Comparison of ENCODE assay signal across 9 mouse cellular contexts in the genomic region with DNA sequence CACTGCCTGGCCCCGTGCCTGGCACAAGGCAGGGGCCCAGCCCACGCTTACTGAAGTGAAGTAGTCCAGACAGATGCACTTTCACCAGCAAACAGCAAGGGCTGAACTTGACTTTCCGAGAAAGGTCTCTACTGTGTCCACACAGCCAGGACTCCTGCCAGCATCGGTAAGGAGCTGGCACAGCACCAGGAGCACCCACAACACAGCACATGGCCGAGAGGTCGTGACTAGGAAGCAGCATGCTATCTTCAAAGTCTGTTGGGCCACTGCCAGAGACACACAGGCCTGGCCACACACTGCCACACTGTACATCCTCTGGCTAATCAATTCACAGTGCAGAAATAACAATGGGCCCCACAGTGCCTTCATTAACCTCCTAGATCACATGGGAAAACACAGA.
A peak's percentile ranks its signal among the peaks of the same experiment; 100 is the strongest.
DNase-seq lines count a peak whose midpoint lies in the region; ATAC-seq and TF ChIP-seq lines count a peak whose summit lies in the region.
"Had no signal": no experiment of that assay in that cellular context is flagged by ENCODE, and none has a peak within 500 bp of the region (broad histone marks: within the 10 kb centered on the region; RNA-seq: fewer than 3 reads in every experiment).

No protein-coding gene starts in this region.

- TF ChIP-seq CTCF in cerebellum, adult 2 months (IDR thresholded peaks at IDR 0.05; ENCODE audit: borderline replicate concordance, insufficient read depth, low read depth, low read length): no peak

- no peaks in the 10 kb centered on the region for H3K9me3 ChIP-seq in heart, embryonic 14.5 days (ENCODE audit: control insufficient read depth, low read length)
- H3K9me3 ChIP-seq in limb, embryonic 10.5 days (replicated peaks): no peaks in the 10 kb centered on the region
- H3K9me3 ChIP-seq: limb, embryonic 12.5 days had no signal

- no peaks in the 10 kb centered on the region for H3K36me3 ChIP-seq in heart, embryonic 14.5 days (ENCODE audit: control insufficient read depth, insufficient read depth, low read length)
- H3K36me3 ChIP-seq in limb, embryonic 10.5 days: no peaks in the 10 kb centered on the region
- H3K36me3 ChIP-seq: limb, embryonic 12.5 days had no signal

- peak; percentile 41 to 59 for DNase-seq in cerebellum, adult 2 months
- DNase-seq in cerebellum, adult 8-10 months: no peak
- peak; percentile 56 for DNase-seq in 3T3-L1 (ENCODE audit: low read depth, low spot score)
- no peak for DNase-seq in limb, embryonic 10.5 days (ENCODE audit: low spot score)
- DNase-seq in frontal cortex, postnatal 25 days (ENCODE audit: low spot score in 2 of 2): no peak
- no peak for DNase-seq in left cerebral cortex, adult 9 months (ENCODE audit: low spot score in 2 of 2)
- DNase-seq in left cerebral cortex, adult 18-20 months (ENCODE audit: low spot score in 2 of 2): no peak

- H3K4me2 ChIP-seq in heart, embryonic 14.5 days (ENCODE audit: low read length): no peak overlapping the region
- H3K4me2 ChIP-seq: limb, embryonic 12.5 days had no signal

- TF ChIP-seq POLR2A in cerebellum, adult 2 months (IDR thresholded peaks at IDR 0.05; ENCODE audit: borderline replicate concordance, insufficient read depth, low read length): no peak

- no peak overlapping the region for H3K27ac ChIP-seq in cerebellum, adult 2 months (ENCODE audit: insufficient read depth, low read length)
- peak overlapping the region; percentile 43 to 72 for H3K27ac ChIP-seq in heart, embryonic 14.5 days (replicated peaks in 1 of 2; ENCODE audit: control insufficient read depth in 1 of 2, insufficient read depth in 1 of 2, low read depth in 2 of 2, low read length in 2 of 2)
- H3K27ac ChIP-seq in limb, embryonic 10.5 days: peak overlapping the region; percentile 16; the same call in 1 of the 2 replicates
- H3K27ac ChIP-seq: limb, embryonic 12.5 days had no signal

- H3K4me1 ChIP-seq in cerebellum, adult 2 months (ENCODE audit: control insufficient read depth, insufficient read depth, low read length): peaks cover 22% of the 10 kb centered on the region
- H3K4me1 ChIP-seq in heart, embryonic 14.5 days (ENCODE audit: control insufficient read depth in 2 of 2, insufficient read depth in 2 of 2, low read length in 2 of 2): peaks cover 30 to 53% of the 10 kb centered on the region in 2 experiments
- H3K4me1 ChIP-seq in limb, embryonic 10.5 days: peaks cover 25% of the 10 kb centered on the region

- no peak overlapping the region for H3K4me3 ChIP-seq in cerebellum, adult 2 months (replicated peaks; ENCODE audit: insufficient read depth, low read depth, low read length)
- no peak overlapping the region for H3K4me3 ChIP-seq in heart, embryonic 14.5 days (ENCODE audit: control insufficient read depth in 1 of 2, insufficient read depth in 1 of 2, low read depth in 1 of 2, low read length in 2 of 2)
- H3K4me3 ChIP-seq in limb, embryonic 10.5 days: no peak overlapping the region
- H3K4me3 ChIP-seq: limb, embryonic 12.5 days had no signal

- WGBS in cerebellum, adult 2 months: 12% methylated on average over 6 of the region's 6 CpGs
- 4% methylated on average over 6 of the region's 6 CpGs for WGBS in heart, embryonic 14.5 days
- 83% methylated on average over 6 of the region's 6 CpGs for WGBS in limb, embryonic 10.5 days

- H3K9ac ChIP-seq in heart, embryonic 14.5 days (ENCODE audit: low read length): peak overlapping the region; percentile 9; the same call in 1 of the 2 replicates
- H3K9ac ChIP-seq: limb, embryonic 12.5 days had no signal

- H3K27me3 ChIP-seq in cerebellum, adult 2 months (ENCODE audit: control insufficient read depth, insufficient read depth, low read length): no peaks in the 10 kb centered on the region
- H3K27me3 ChIP-seq in heart, embryonic 14.5 days (ENCODE audit: control insufficient read depth, insufficient read depth, low read length): no peaks in the 10 kb centered on the region
- no peaks in the 10 kb centered on the region for H3K27me3 ChIP-seq in limb, embryonic 10.5 days (ENCODE audit: low read depth, poor library complexity, severe bottlenecking)
- H3K27me3 ChIP-seq: limb, embryonic 12.5 days had no signal

- ATAC-seq in heart, embryonic 14.5 days (ENCODE audit: insufficient number of reproducible peaks, insufficient read depth, low FRiP score, low read depth): peak; percentile 62

Comparison
In these comparisons a context has a peak if more than half of its experiments do, and no peak if none do; other contexts are left out.
1. DNase-seq: peak in cerebellum, adult 2 months (2 of 2) and 3T3-L1 (single experiment); none in cerebellum, adult 8-10 months (single experiment), limb, embryonic 10.5 days (single experiment), frontal cortex, postnatal 25 days (0 of 2), left cerebral cortex, adult 9 months (0 of 2) and left cerebral cortex, adult 18-20 months (0 of 2).